Mouse (Mus musculus) brain, embryonic 14.5 days (tissue): ENCODE measurements around the gene Olfr549.

Experiments used
- CTCF ChIP-seq: fragments of 200-500 bp; IDR thresholded peaks from 2 replicates; pipeline ENCODE4 v1.5.1; 2012; ENCODE audit warnings: inconsistent platforms, mild to moderate bottlenecking, moderate library complexity, borderline replicate concordance; ENCODE audit not compliant: insufficient read depth, insufficient read length; ENCODE audit errors: extremely low read depth
- POLR2A ChIP-seq: fragments of 200-500 bp; IDR thresholded peaks from 2 replicates; pipeline ENCODE4 v1.6.1; 2012; ENCODE audit warnings: mild to moderate bottlenecking, inconsistent platforms, borderline replicate concordance; ENCODE audit not compliant: poor library complexity, insufficient read depth, insufficient read length, severe bottlenecking; ENCODE audit errors: extremely low read depth

GRCm38 (mm10) chr7:102541251-102541650, 8.4 kb upstream of the Olfr549 start:
- TF ChIP-seq POLR2A (no peak), CTCF (no peak)
